Mouse (Mus musculus) kidney, adult 8-10 months (tissue): ENCODE results near the gene Brsk2.
A peak's percentile ranks its signal among the peaks of the same experiment; 100 is the strongest.
"Not testable (repeated sequence)": the region's sequence is repeated elsewhere in the genome, so short reads cannot be mapped to it uniquely, and the experiment has no call there.

ENCODE experiments used
- DNase-seq, 2 experiments: peaks; one replicate each; pipeline ENCODE4 v3.0.0; 2022

The Brsk2 gene

DNA sequence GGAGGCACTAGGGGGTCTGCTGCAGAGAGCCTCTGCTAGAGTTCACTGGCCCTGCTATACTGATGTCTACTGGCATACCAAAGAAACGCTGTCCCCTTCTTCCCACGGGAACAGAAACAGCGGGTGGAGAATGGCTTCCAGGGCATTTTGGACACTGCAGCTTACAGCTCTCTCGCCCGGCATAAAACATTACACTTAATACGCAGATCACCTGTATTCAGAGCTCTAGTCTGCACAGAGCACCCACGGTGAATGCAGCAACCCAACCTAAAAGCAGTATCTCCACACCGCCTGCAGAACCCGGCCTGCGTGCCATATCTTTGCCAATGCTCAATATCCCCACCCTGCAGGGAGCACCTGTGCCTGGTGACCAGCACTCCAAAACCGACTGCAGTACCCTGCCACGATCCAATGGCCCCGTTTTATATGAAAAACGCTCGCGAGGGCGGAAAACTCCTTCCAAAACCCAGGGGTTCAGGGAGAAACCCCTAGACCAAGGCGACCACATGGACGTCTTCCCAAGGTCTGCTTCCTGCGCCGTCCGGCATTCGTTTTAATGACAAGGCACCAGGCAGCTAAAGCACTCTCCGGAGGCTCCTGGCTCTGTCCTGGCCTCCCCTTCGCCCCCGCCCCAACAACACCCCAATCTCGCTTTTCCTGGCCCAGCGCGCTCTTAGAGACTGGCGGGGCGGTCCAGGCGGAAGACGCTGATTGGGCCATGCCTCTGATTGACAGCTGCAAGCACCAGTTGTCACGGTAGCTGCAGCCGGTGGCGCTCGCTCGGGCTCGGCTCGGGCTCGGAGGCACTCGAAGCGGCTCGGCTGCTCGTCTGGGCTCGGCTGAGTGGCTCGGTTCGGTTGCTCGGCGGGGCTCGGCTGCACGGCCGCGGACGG lies at the start of gene Brsk2:
Gene Brsk2, plus strand, starts transcription at position 846 of the 893 bp plus-strand sequence.
- peak; percentile 94 to 95 for DNase-seq

DNA sequence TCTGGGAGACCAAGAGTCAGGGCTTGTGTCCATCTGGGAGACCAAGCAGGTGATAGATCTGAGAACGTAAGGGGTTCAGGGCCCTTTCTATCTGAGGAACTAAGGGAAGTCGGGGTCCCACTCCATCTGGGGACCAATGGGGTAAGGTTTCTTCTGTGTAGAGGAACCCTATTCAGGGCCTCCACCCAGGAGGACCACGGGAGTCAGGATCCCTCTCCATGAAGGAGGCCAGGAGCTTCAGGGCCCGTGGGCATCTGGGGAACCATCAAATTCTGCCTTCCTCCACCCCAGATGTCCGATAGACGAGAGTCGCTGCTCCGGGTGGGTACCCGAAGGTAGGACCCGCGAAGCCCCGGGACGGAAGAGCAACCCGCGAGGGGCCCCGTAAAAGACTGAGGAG lies 47.7 kb upstream of the Brsk2 start:
- peak in 1 of 2 experiments; percentile 5 for DNase-seq

DNA sequence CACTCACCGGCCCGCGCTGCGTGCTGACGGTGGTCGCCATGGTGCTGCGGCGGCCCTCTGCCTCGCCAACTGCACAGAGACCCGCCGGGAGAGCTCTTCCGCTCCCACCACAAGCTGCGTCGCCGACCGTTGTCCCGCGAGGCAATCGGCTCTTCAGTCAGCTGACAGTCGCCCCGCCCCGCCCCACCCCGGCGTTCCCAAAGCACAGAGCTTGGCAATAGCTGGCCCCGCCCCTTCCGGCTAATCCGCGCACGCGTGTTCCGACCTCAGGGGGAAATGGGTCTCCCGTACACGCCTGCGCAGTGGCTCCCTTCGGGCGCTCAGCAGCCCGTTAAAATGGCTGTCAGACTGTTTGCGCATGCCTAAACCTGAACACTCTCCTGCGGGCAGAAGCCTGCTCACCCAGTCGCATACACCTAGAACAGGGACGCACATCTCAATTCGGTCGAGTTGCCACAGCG lies 47.3 kb upstream of the Brsk2 start:
- DNase-seq = peak; percentile 99 to 100

DNA sequence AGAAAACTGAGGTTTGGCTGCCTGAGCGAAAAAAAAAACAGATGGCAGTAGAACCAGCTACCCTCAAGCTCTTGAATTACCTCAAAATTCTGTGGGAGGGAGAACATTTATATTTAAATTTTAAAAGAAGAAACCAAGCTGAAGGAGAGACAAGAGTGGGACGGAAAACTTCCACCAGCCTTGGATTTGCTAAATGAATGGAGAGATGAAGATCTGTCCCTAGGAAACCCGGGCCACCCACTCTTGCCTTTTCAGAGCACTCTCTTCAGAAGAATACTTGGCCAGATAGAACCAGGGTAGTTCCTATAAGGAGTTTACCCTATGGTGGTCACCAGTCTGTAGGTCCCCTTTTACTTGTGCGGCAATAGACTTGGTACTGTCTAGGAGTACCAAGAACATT lies 46.8 kb upstream of the Brsk2 start:
- no peak for DNase-seq

DNA sequence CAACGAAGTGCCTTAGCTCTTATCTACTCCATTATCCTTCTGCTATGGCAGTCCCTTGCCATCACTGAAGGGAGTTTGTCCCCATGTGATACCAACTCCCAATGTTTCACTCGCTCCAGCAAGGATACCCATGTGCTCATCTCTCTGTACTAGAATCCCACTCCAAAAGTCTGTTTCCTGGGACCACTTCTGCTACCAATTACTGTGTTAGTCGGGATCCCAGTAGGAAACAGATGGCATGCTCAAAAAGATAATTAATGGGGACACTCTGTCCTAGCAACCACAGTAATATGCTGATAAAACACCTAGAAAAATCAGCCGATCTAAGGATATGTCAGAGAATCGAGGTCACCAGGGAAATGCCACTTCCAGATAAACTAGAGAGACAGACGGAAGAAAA lies 41.0 kb upstream of the Brsk2 start:
- no peak for DNase-seq

DNA sequence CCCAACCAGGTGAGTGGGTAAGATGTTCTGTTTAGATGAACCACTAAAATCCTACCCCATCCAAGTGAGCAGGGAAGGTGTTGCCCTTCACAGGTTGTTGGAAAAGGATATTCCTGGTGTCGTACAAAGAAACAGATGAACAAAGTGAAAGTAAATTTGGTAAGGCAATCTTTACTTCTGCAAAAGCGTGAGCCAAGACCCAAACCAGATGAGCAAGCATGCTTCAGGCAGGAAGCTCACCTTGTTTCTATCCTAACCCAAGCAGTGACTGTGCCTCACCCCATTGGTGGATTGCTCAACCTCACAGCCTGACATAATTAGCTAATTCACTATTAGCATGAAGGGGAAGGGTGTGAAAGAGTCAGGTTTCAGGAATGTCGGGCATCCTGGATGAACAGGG lies 38.2 kb upstream of the Brsk2 start:
- no peak for DNase-seq

DNA sequence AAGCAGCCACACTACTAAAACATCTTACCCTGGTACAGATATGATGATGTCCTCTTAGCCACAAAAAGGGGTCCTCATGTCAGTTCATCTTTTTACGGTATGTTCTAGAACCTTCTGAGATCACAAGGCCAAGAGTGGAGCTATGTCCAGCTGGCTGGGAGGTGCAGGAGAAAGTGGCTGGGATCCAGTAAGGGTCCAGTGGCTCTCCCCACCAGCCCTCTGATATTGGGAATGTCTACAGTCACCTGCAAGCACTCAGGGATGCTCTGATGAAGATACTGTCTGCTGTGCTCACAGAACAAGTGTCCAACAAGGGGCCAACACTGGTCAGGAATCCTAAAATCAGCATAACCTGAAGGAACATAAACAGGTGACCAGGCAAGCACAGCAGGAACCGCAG lies 31.1 kb upstream of the Brsk2 start, which contains the start of gene Tollip:
Gene Tollip, minus strand, starts transcription at position 101 of the 400 bp plus-strand sequence.
- DNase-seq = no peak

DNA sequence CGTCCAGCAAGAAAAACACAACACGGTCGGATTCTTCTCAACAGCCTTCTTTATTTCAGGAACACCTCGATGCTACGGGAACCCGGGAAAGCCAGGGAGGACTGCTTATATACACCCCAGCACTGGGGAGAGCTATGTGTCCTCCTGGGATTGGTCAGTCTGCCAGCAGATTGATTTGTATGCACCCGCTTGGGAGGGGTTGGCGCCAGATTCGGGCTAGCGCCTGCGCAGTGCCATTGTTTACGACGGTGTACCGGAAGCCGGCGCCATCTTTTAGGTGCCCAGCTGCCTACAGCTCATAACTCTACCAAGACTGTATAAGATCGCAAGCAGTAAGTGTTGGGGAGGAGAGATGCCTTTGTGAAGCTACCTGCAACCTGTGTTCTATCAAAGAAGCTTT lies 25.4 kb upstream of the Brsk2 start:
- DNase-seq = not testable (repeated sequence)

DNA sequence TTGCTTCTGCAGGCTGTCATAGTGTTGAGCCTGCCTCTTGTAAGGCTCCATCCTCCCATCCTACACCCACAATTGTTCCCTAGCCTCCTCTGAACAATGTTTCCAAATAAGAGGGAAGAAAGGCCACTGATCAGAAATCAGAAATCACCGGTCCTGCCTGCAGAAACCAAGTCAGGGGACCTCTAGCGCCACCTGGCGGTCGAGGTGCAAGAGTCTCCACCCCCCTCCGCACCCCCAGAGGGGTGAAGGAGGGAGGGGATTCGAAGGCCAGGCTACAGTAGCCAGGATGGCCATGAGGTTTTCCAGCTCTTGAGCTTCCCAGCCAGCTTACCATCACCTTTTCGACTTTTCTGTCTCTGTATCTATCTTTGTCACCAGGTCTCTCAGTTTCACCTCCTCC lies 24.6 kb upstream of the Brsk2 start:
- peak in 1 of 2 experiments; percentile 48 for DNase-seq

DNA sequence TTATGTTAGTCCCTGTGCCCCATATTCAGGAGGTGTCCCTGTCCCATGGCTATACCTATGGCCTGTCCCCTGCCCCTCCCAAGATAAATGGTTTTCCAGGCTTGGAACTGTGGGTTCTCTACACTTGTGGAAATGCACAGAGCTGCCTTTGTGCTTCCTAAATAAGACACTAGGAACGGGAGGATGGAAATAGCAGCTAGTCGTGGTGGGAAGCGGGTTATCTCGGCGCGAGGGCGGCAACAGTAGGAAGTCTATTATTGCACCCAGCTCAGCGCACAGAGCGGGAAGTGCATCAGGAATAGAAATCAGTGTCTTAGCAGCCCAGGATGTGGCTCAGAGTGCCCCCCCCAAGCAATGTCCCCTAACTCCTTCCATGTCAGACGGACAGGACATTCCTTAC lies 20.9 kb upstream of the Brsk2 start:
- DNase-seq = no peak

DNA sequence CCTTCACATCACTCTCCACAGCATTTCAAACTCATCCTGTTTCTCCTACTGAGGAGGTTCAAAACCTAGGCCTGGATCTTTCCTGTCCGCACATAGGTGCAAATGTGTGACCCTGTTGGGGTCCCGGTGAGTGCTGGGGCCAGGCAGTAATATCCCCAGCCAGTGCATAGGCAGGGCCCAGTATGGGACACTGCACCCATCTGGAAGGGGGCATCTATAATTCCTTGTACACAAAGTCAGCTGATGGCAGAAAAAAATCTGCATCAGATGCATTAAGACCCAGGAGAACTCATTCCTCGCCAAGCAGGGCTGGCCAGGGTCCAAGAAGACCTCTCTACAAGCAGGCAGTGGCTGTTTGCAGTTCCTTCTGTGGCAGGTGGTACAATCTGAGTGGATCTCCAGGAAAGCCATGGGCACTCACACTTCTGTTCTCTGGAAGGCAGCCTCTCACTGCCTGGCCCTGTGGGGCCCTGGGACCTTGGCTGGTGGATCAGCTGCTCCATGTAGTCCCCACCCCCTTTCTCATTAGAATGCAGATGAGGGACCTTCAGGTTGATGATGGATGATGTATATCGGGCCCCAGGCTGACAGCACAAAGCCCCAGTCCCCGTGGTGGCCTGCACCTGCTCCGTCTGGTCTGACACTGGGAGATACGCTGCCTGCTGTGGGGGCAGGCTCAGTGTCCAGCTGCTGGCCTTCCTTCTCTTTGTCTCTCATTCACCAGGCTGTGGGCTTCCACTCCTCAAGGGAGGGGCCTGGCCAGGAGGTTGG lies 15.2 kb upstream of the Brsk2 start:
- DNase-seq = no peak

DNA sequence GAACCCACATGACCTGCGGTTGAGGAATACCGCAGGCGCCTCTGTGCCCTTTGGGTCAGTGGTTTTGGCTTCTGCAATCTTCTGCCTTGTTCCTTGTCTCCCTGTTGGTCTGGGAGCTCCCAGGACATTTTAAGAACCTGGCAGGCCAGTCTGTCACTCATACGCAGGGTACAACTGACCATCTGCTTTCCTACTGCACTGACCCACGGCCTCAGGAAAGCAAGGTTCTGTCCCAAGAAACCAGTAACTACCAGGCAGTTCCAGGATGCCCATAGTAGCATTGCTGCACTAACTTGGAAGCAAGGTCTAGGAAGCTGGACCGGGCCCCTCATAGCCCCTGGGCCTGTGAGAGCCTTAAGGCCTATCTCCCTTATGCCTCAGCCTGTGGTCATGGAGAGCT lies 14.6 kb upstream of the Brsk2 start:
- DNase-seq = no peak

DNA sequence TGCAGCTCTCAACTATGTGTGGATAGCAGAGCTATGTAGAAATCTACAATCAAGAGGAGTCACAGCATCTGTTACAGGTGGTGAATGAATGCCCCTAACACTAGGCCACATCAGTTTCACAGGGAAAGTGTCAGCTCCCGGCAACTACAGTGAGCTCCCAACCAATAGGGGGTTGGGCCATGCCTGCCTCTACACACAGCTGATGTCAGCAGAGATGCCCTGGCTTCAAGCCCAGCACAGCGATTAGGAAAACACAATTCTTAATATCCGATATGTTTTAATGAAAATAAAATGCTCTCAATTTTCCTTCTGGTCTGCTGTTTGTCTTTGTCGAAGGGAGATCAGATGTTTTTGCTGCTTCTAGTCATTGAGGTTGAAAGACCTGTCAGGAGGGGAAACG lies 6.1 kb upstream of the Brsk2 start:
- DNase-seq = no peak

DNA sequence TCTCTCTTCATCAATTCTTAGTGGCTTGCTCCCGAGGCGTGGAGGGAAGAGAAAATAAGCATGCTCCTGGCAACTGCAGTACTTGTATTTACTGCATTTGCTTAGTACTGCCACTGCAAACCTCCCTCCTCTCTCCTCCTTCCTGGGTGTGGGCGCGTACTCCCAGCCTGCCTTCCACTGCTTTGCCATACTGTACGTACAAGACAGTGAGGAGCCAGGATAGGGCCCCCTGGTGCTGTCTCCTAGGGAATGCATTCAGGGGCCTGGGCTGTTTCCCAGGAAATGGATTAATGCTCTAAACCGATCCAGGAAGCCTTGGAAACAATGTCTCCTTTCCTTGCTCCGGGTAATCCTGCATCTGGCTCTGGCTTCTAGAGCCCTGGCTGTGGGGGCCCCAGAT lies 3.6 kb upstream of the Brsk2 start:
- no peak for DNase-seq

DNA sequence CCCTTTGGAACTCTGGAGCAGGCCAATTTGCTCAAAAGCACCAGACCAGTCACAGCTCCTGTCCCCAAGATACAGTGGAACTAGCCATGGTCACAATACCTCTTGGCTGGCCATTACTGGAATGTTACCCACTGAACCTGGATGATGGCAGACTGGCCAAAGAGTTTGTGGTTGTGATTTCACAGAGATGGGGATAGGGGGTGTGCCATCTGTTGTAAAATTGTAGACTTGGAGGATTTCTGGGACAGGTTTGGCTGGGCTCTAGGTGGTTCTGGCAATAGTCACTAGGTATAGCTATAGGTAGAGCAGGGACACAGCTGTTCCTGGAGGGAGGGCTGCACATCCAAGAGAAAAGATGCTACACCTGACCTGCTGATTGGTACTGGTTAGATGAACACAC lies 2.0 kb upstream of the Brsk2 start:
- DNase-seq = no peak

DNA sequence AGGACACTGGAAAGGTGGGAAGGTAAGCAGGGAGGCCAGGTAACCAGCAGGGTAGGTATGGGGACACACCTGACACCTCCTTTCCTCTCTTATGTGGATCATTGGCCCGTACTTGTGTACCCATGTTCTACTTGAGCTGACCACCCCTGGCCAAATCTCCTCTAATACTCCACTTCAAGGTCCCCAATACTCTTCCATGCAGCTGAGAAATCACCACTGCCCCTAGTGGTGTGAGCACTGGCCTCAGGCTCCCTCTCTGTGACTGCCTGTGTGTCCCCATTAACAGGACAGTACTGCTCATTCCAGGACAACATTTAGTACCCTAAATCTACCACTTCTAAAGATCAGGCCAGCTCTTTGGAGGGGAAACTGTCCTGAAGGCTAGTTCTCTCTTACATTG lies 1.5 kb upstream of the Brsk2 start:
- no peak for DNase-seq

DNA sequence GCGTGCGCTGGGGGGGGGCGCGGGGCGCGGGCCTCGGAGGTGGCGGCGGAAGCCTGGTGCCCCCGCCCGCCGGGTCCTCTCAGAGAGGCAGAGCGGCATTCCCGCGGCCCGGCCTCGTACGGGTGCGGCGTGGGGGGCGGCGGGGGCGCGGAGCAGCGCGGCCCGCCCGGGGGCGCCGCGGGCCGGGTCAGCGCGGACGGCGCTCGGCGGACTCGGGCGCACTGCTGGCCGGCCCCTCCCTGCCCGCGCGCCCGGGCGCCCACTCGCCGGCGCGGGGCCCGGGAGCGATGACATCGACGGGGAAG lies 200 bp downstream of the Brsk2 start:
- DNase-seq = no peak

DNA sequence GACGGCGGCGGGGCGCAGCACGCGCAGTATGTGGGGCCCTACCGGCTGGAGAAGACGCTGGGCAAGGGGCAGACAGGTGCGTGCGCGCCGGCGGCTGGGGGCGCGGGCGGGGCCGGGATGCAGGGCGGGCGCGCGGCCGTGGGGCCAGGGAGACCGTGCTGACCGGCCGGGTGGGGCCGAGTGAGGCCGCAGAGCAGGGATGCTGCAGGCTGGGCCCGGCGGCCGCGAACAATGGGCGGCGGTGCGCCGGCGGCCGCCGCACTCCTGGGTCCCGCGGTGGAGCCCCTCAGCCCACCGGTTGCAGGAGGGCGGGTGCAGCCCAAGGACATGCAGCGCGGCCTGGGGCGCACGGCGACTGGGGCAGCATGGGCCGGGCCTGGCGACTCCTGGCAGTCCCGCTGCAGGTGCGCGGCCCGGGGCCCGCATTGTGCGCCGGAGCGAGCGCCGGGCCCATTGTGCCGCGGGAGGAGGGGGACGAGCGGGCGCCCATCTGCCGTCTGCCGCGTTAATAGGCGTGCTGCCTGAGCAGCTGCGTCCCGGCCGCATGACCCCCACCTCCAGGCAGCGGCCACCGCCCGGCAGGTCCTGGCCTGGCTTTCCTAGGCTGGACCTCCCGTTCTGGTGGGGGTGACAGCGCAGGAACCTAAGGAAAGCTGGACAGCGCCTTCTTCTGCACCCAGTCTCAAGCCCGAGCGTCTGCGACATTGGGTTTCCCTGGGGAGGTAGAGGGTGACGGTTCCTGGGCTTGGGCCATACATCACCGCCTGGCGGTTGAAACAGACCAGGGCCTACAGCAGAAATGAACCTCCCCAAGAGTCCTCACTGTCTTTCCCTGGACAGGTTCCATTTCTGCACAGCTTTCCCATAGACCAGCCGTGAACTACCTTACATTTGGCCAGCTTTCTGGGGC lies 808 bp downstream of the Brsk2 start:
- DNase-seq = no peak

DNA sequence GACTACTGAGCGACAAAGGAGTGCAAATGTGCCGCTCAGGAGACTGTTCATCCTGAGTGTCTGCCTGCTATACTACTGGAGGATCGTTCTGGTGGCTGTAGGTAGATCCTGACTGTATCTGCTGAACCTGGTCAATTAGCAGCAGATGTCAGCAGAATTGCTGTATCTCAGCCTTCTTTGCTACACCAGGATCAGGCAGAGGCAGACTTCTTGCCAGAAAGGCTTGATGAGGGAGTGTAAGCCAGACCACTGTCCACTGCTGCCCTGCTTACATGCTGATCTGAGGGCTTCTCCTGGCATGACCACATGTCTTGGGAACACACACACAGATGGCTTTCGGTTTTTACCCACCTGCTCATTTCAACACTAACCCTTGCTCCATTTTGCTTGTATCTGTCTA lies 2.3 kb downstream of the Brsk2 start:
- no peak for DNase-seq

DNA sequence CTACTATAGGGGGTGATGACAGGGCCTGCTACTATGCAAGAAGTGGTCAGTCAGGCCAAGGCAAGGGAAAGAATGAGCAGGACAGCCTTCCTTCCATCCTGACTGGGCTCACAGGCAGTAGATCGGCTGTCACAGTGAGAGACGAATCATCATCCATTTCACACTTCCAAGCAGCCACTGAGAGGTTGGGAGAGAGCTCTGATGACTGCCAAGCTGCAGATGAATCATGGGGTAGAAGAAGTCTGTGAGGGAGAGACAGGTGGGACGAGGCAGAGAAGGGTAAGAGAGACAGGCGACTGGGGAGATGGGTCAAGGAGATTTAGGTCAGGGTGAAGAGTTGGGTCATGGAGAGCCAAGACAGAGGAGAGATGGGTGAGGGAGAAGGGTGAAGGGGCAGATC lies 3.4 kb downstream of the Brsk2 start:
- no peak for DNase-seq

DNA sequence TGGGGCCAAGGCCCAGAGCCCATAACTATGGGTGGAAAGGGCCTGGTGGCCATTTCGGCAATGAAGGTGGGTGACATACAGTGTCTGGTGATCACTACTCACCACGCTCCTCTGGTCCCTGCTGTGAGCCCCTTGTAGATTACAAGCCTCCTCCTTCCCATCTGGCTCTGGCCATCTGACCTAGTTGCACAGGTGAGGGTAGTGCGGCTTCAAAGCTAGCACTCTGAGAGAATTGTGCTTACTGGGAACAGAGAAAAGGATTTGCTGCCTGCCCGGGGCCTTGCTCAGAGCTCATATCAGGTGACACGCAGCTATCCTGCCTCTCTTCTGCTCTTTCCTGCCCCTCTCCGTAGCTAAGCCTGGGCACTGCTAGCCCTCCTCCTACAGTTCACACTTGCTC lies 4.1 kb downstream of the Brsk2 start:
- no peak for DNase-seq

DNA sequence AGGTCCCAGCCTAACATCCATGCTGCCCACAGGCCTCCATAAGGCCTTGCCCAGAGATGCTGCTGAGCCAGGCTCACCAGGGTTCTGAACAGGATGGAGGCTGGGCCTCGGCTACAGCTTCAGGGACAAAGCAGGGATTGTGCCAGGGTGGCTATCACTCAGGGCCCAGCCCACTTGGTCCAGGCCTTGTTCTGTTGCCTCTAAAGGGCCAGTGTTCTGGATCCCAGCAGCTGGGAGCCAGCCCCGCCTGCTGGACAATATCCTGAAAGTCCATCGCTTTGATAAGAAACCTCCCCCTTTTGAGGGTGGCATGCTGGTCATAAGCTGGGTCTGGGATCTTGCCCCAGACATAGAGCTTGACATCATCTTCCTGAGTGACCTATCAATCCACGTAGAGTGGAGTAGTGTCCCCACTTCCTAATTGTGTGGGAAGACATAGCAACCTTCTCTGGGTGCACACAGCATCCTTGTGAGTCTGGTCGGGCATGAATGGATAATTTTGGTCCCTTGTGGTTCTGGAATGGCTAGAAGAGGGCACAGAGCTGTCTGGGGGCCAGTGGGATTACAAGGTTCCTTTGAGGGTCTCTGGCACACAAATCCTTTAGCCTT lies 6.1 kb downstream of the Brsk2 start:
- no peak for DNase-seq

DNA sequence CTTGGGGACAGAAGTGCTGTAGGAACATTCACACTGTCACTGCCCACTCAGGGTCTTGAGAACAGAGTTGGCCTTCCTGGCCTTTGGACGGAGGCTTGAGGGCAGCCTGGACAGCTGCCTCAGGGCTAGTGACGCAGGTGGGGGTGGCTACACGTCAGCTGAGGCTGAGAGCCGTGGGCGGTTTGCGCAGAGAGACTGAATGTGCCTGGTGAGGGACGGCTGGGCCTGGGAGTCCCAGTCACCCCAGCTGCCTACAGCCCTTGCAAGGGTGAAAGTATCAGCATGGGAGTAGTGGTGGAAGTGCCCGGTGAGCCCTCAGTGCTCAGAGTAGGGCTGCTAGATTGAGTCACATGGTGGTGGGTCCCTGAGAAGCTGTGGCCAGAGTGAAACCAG lies 6.6 kb downstream of the Brsk2 start:
- DNase-seq = no peak
